Mouse (Mus musculus) lung, embryonic 16.5 days (tissue): ENCODE results near the gene Trmt2b. TPM values are rescaled to one million over a fixed set of nuclear protein-coding genes. Genes with fewer than 3 reads are reported as not detected.
"Not testable (repeated sequence)": the region's sequence is repeated elsewhere in the genome, so short reads cannot be mapped to it uniquely, and the experiment has no call there.

ENCODE experiments used
- ATAC-seq: fragments of 200-750 bp; cut with Nextera tagmentation; 2 replicates; pipeline ENCODE4 v1.8.0; 2017; ENCODE audit warnings: low read depth, mild to moderate bottlenecking, moderate library complexity
- H3K27ac ChIP-seq: fragments of 300-500 bp; sonication (generic); 2 replicates; pipeline ENCODE4 v1.5.1; 2014; ENCODE audit warnings: mild to moderate bottlenecking, control low read depth, low read length
- H3K27me3 ChIP-seq: fragments of 300-500 bp; sonication (generic); 2 replicates; pipeline ENCODE4 v1.6.1; 2014; ENCODE audit warnings: low read depth, low read length, mixed read lengths; ENCODE audit not compliant: control insufficient read depth, insufficient read depth
- H3K36me3 ChIP-seq: fragments of 300-500 bp; sonication (generic); 2 replicates; pipeline ENCODE4 v1.6.1; 2014; ENCODE audit warnings: low read length; ENCODE audit not compliant: control insufficient read depth, insufficient read depth
- H3K4me1 ChIP-seq: fragments of 300-500 bp; sonication (generic); replicated peaks from 2 replicates; pipeline ENCODE4 v1.6.1; 2014; ENCODE audit warnings: low read length, mixed read lengths; ENCODE audit not compliant: control insufficient read depth, insufficient read depth
- H3K4me2 ChIP-seq: fragments of 300-500 bp; sonication (generic); 2 replicates; pipeline ENCODE4 v1.6.1; 2014; ENCODE audit warnings: low read depth, low read length, control low read depth
- H3K4me3 ChIP-seq: fragments of 300-500 bp; sonication (generic); 2 replicates; pipeline ENCODE4 v1.5.1; 2014; ENCODE audit warnings: mild to moderate bottlenecking, low read length, control low read depth
- H3K9ac ChIP-seq: fragments of 300-500 bp; sonication (generic); 2 replicates; pipeline ENCODE4 v1.6.1; 2014; ENCODE audit warnings: low read length, control low read depth
- H3K9me3 ChIP-seq: fragments of 300-500 bp; sonication (generic); 2 replicates; pipeline ENCODE4 v1.6.1; 2016; ENCODE audit warnings: low read length; ENCODE audit not compliant: control insufficient read depth
- WGBS: fragments of 180-500 bp; shearing (Covaris S2); extraction: QIAGEN DNeasy Blood & Tissue Kit; methylation state at CpG from one replicate; pipeline ENCODE4 v1.1.7; 2014; 5-methylcytosine and 5-hydroxymethylcytosine counted together
- polyA plus RNA-seq: library from polyadenylated mRNA; unstranded; fragments of >200 nt; fragmentation: Nextera tagmentation; extraction: Ambion mirVana; gene quantifications from 2 replicates; pipeline ENCODE4 v1.2.1, GENCODE M21; 2015

Gene Trmt2b
- 20.1 and 20.4 TPM in 2 replicates for polyA plus RNA-seq

- Histone ChIP-seq H3K36me3 (no peaks in the 10 kb centered on the region), H3K27me3 (no peaks in the 10 kb centered on the region), H3K4me2 (peak within 1 kb of the TSS; percentile 41), H3K9me3 (no peaks in the 10 kb centered on the region), H3K27ac (peak within 1 kb of the TSS; percentile 83), H3K4me3 (peak within 1 kb of the TSS; percentile 48), H3K4me1 (no peaks in the 10 kb centered on the region), H3K9ac (peak within 1 kb of the TSS; percentile 60)
- 11% methylated on average over 19 of the region's 26 CpGs for WGBS
- ATAC-seq: peak; percentile 95
These were observed at the start of gene Trmt2b for GRCm38 (mm10) chrX:134276275-134277160. Gene Trmt2b, minus strand, starts transcription at chrX:134276984.

GRCm38 (mm10) chrX:134319153-134319932 is 42.6 kb upstream of the Trmt2b start:
- Histone ChIP-seq H3K4me2 (no peak overlapping the region), H3K27ac (no peak overlapping the region), H3K36me3 (no peaks in the 10 kb centered on the region), H3K9me3 (no peaks in the 10 kb centered on the region), H3K9ac (no peak overlapping the region), H3K4me1 (no peaks in the 10 kb centered on the region), H3K4me3 (no peak overlapping the region), H3K27me3 (no peaks in the 10 kb centered on the region)
- WGBS: 82% methylated on average over 2 of the region's 2 CpGs
- no peak for ATAC-seq

GRCm38 (mm10) chrX:134311193-134311592 is 34.4 kb upstream of the Trmt2b start:
- not testable (repeated sequence) for ATAC-seq, H3K4me3 ChIP-seq, H3K4me1 ChIP-seq, H3K9ac ChIP-seq, H3K27me3 ChIP-seq, H3K36me3 ChIP-seq, H3K27ac ChIP-seq, H3K4me2 ChIP-seq, H3K9me3 ChIP-seq
- 89% methylated on average over 7 of the region's 7 CpGs for WGBS

DNA sequence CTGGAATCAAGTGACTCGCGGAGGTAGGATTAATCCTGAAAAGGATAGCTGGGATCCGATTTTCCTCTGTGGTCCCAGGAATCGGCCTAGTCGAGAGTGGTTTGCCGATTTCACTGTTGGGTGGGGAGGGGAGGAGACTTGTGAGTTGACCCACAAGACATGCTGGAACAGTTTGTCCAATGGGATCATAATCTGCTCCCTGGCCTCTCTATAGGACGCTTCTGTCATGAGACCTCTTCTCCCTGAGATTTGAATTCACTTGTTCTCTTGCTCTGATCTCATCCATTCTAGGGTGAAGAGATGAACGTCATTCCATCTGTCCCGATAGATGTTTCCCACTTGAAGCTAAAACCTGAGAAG is 31.5 kb upstream of the Trmt2b start:
- H3K4me1 ChIP-seq: no peaks in the 10 kb centered on the region
- H3K27me3 ChIP-seq: no peaks in the 10 kb centered on the region
- H3K9ac ChIP-seq: peak overlapping the region; percentile 67
- H3K4me3 ChIP-seq: peak overlapping the region; percentile 59
- H3K27ac ChIP-seq: no peak overlapping the region
- ATAC-seq: peak; percentile 84
- no peaks in the 10 kb centered on the region for H3K9me3 ChIP-seq
- WGBS: 10% methylated on average over 9 of the region's 9 CpGs
- H3K36me3 ChIP-seq: no peaks in the 10 kb centered on the region
- peak overlapping the region; percentile 48 for H3K4me2 ChIP-seq

- Histone ChIP-seq H3K4me2 (peak within 1 kb of the TSS; percentile 48), H3K27ac (0 out of 2 replicates have a peak within 1 kb of the TSS, but pooled peaks have one; percentile 6), H3K9me3 (no peaks in the 10 kb centered on the region), H3K27me3 (no peaks in the 10 kb centered on the region), H3K4me1 (no peaks in the 10 kb centered on the region), H3K9ac (peak within 1 kb of the TSS; percentile 67), H3K4me3 (peak within 1 kb of the TSS; percentile 59), H3K36me3 (no peaks in the 10 kb centered on the region)
- 6% methylated on average over 35 of the region's 36 CpGs for WGBS
- ATAC-seq: peak; percentile 98
These were observed 30.9 kb upstream of the Trmt2b start, which contains the start of gene Cenpi for GRCm38 (mm10) chrX:134307534-134308274. Gene Cenpi, plus strand, starts transcription at chrX:134308084.

- no peak overlapping the region for H3K4me3 ChIP-seq
- ATAC-seq: no peak
- H3K9ac ChIP-seq: no peak overlapping the region
- 68% methylated on average over 1 of the region's 1 CpGs for WGBS
- H3K36me3 ChIP-seq: no peaks in the 10 kb centered on the region
- no peak overlapping the region for H3K27ac ChIP-seq
- no peaks in the 10 kb centered on the region for H3K27me3 ChIP-seq
- no peaks in the 10 kb centered on the region for H3K9me3 ChIP-seq
- no peak overlapping the region for H3K4me2 ChIP-seq
- no peaks in the 10 kb centered on the region for H3K4me1 ChIP-seq
These were observed 26.5 kb upstream of the Trmt2b start for GRCm38 (mm10) chrX:134303287-134303686.

DNA sequence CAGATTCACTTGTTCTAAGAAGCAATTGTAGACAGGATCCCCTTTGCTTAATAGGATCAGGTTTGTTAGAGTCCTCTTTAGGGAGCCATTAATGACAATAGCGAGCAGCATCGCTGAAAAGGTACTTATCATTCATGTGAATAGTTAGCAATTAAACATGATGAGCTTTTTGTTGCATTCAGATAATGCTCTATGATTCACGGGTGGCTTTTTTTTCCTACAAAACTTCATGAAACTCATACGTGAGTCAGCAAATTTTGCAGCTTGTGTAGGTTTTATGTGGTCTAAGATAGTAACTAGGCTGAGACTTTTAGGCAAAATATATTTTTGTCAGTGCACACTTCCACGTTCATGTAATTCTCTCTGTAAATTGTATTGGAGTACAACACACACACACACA is 23.4 kb upstream of the Trmt2b start:
- Histone ChIP-seq H3K4me2 (no peak overlapping the region), H3K36me3 (no peaks in the 10 kb centered on the region), H3K27ac (no peak overlapping the region), H3K4me1 (no peaks in the 10 kb centered on the region), H3K9me3 (no peaks in the 10 kb centered on the region), H3K4me3 (no peak overlapping the region), H3K27me3 (no peaks in the 10 kb centered on the region), H3K9ac (no peak overlapping the region)
- 57% methylated on average over 5 of the region's 5 CpGs for WGBS
- no peak for ATAC-seq

DNA sequence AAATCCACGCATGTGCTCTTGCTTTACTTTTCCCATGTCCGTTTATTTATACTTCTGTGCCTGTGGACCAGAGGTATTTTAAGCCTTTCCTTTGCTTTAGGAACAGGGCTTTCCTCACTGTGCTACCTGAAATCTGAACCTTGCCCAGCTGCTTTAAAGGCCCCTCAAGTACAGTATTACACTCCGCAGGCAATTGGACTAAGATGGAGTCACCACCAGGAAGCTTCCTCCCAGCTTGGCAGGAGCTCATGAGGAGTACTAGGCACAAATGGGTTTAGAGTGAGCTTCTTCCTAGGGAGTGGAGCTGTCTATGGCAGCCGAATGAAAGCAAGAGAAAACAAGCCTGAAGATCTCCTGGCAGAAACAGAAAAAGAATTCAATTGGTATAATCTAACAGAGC is 20.4 kb upstream of the Trmt2b start:
- no peak overlapping the region for H3K27ac ChIP-seq
- H3K27me3 ChIP-seq: peaks cover 2% of the 10 kb centered on the region; the same call in 1 of the 2 replicates
- no peaks in the 10 kb centered on the region for H3K4me1 ChIP-seq
- H3K4me3 ChIP-seq: no peak overlapping the region
- no peaks in the 10 kb centered on the region for H3K36me3 ChIP-seq
- no peak for ATAC-seq
- no peak overlapping the region; the same call in 1 of the 2 replicates for H3K4me2 ChIP-seq
- H3K9ac ChIP-seq: no peak overlapping the region
- 37% methylated on average over 4 of the region's 4 CpGs for WGBS
- H3K9me3 ChIP-seq: no peaks in the 10 kb centered on the region
